Mouse (Mus musculus) monocyte, adult 59 days (primary cell): Measurements from ENCODE around the gene Mllt6. TPM values are rescaled to one million over a fixed set of nuclear protein-coding genes. Genes with fewer than 3 reads are reported as not detected.

Source experiments
- total RNA-seq, 2 experiments: library from RNA; stranded (reverse); gene quantifications; one replicate each; pipeline ENCODE4 v1.2.4; 2023

Mllt6 gene
- total RNA-seq = 10 to 100 TPM; 44.3 to 51.2 TPM

GRCm38 (mm10) chr11:97662893-97663527 lies at the start of gene Mllt6:
Gene Mllt6, plus strand, starts transcription at chr11:97663414.

GRCm38 (mm10) chr11:97629576-97629975 lies 33.6 kb upstream of the Mllt6 start, which contains the start of gene Epop:
Gene Epop, minus strand, starts transcription at chr11:97629702.

GRCm38 (mm10) chr11:97685613-97686321 lies 22.6 kb downstream of the Mllt6 start, which contains the start of gene Cisd3:
Gene Cisd3, plus strand, starts transcription at chr11:97685826.

GRCm38 (mm10) chr11:97700003-97700745 lies 37.0 kb downstream of the Mllt6 start, which contains the start of gene Pcgf2:
Gene Pcgf2, minus strand, starts transcription at chr11:97700497.

GRCm38 (mm10) chr11:97703039-97703826 lies 40.0 kb downstream of the Mllt6 start, which contains the start of gene Psmb3:
Gene Psmb3, plus strand, starts transcription at chr11:97703399.

Other genes starting within 250 kb of the Mllt6 start
- gene Arhgap23, start 247.9 kb upstream of the Mllt6 start, total RNA-seq = 10 to 100 TPM; 30.8 to 35.8 TPM
- gene 4933428G20Rik, start 163.1 kb upstream of the Mllt6 start, total RNA-seq = not detected
- under 1 TPM; 0.13 to 0.15 TPM for gene Srcin1, start 87.2 kb upstream of the Mllt6 start, total RNA-seq
- 1 to 10 TPM; 1.8 to 3.6 TPM for gene Epop, start 33.7 kb upstream of the Mllt6 start, total RNA-seq
- 10 to 100 TPM; 21.6 to 21.7 TPM for gene Cisd3, start 22.4 kb downstream of the Mllt6 start, total RNA-seq
- 1 to 10 TPM; 2.8 to 2.9 TPM for gene Pcgf2, start 37.1 kb downstream of the Mllt6 start, total RNA-seq
- gene Psmb3, start 40.0 kb downstream of the Mllt6 start, total RNA-seq = 100 to 1,000 TPM; 115 to 120 TPM
- 10 to 100 TPM; 34.2 to 37.9 TPM for gene Pip4k2b, start 81.3 kb downstream of the Mllt6 start, total RNA-seq
- gene Cwc25, start 103.1 kb downstream of the Mllt6 start, total RNA-seq = 10 to 100 TPM; 41.5 to 42.0 TPM
- gene 1700001P01Rik, start 112.5 kb downstream of the Mllt6 start, total RNA-seq = not detected
- gene Rpl23, start 119.0 kb downstream of the Mllt6 start, total RNA-seq = 1,000 to 10,000 TPM; 1,105 to 1,260 TPM
- gene Lasp1, start 135.6 kb downstream of the Mllt6 start, total RNA-seq = 100 to 1,000 TPM; 164 to 170 TPM
- gene B230217C12Rik, start 177.4 kb downstream of the Mllt6 start, total RNA-seq = 1 to 10 TPM; 1.0 to 1.5 TPM
- under 1 TPM; 0.24 to 0.27 TPM for gene Fbxo47, start 220.7 kb downstream of the Mllt6 start, total RNA-seq